8 mouse cellular contexts compared by ENCODE assay signal in genomic region chr10:110794564-110795205, GRCm38 (mm10). TPM values are rescaled to one million over a fixed set of nuclear protein-coding genes. Genes with fewer than 3 reads are reported as not detected.
DNase-seq lines count a peak whose midpoint lies in the region; ATAC-seq and TF ChIP-seq lines count a peak whose summit lies in the region.

No protein-coding gene starts in this region.

- H3K9ac ChIP-seq in stomach, embryonic 14.5 days (replicated peaks; ENCODE audit: low read depth, low read length), result no peak overlapping the region

- H3K4me2 ChIP-seq in stomach, embryonic 14.5 days (replicated peaks; ENCODE audit: low read depth, low read length), result peak overlapping the region; percentile 23

- intact Hi-C loops in heart, postnatal 36 days (cut with DNase I), result loop anchor here (1.0 to 2.0 kb wide), 3 partner anchors 124 to 306 kb away; partner anchors contain the start of gene Csrp2

- H3K4me1 ChIP-seq in embryonic fibroblast, embryonic 13.5 days (ENCODE audit: control insufficient read depth, insufficient read depth, low read length), result no peaks in the 10 kb centered on the region; the same call in 1 of the 2 replicates
- no peaks in the 10 kb centered on the region for H3K4me1 ChIP-seq in stomach, embryonic 14.5 days (ENCODE audit: control insufficient read depth, insufficient read depth, low read length)

- TF ChIP-seq POLR2A in embryonic fibroblast, embryonic 13.5 days (IDR thresholded peaks at IDR 0.05; ENCODE audit: low read depth, low read length), result no peak

- H3K36me3 ChIP-seq in stomach, embryonic 14.5 days (ENCODE audit: control insufficient read depth, insufficient read depth, low read length), result no peaks in the 10 kb centered on the region

- H3K4me3 ChIP-seq in embryonic fibroblast, embryonic 13.5 days (ENCODE audit: insufficient read depth, low read length), result no peak overlapping the region
- no peak overlapping the region for H3K4me3 ChIP-seq in stomach, embryonic 14.5 days (ENCODE audit: low read depth, low read length)

- peak; percentile 92 for ATAC-seq in megakaryocyte-erythroid progenitor cell, adult 5-6 weeks (replicated peaks; ENCODE audit: low FRiP score, low TSS enrichment, poor library complexity, severe bottlenecking)
- ATAC-seq in stomach, embryonic 14.5 days (ENCODE audit: insufficient number of reproducible peaks, insufficient read depth, low FRiP score, low read depth), result peak; percentile 71; the same call in 1 of the 2 replicates

- DNase-seq in spleen, adult 12 weeks (ENCODE audit: low spot score), result peak; percentile 16
- no peak for DNase-seq in spleen, postnatal 4 days (ENCODE audit: low spot score in 2 of 2)
- peak; percentile 50 for DNase-seq in adrenal gland, postnatal 25 days
- DNase-seq in heart, postnatal 36 days, result peak; percentile 42 to 58
- peak; percentile 9 for DNase-seq in layer of hippocampus, adult 9-10 months (ENCODE audit: low spot score)

- H3K9me3 ChIP-seq in stomach, embryonic 14.5 days (ENCODE audit: control insufficient read depth, low read depth, low read length), result no peaks in the 10 kb centered on the region

- H3K27me3 ChIP-seq in stomach, embryonic 14.5 days (ENCODE audit: control insufficient read depth, insufficient read depth, low read length), result no peaks in the 10 kb centered on the region

- 9% methylated on average over 12 of the region's 12 CpGs for WGBS in stomach, embryonic 14.5 days

- TF ChIP-seq CTCF in embryonic fibroblast, embryonic 13.5 days (IDR thresholded peaks at IDR 0.05; ENCODE audit: borderline replicate concordance, insufficient read depth, low read length), result peak; percentile 91

- H3K27ac ChIP-seq in embryonic fibroblast, embryonic 13.5 days (ENCODE audit: insufficient read depth, low read length), result no peak overlapping the region
- H3K27ac ChIP-seq in stomach, embryonic 14.5 days (ENCODE audit: low read length), result no peak overlapping the region

RNA-seq across cellular contexts. Expression of gene E2f7, which starts 49.4 kb away (rescaled TPM):
- total RNA-seq in adrenal gland, postnatal 25 days (2021), result 2.8 and 2.9 TPM in 2 replicates
- polyA plus RNA-seq in embryonic fibroblast, embryonic 13.5 days (2011; ENCODE audit: insufficient read length, low read depth, missing spikeins), result 10.9 and 14.1 TPM in 2 replicates
- 1 to 10 TPM; 1.8 to 2.0 TPM for total RNA-seq in heart, postnatal 36 days (2021)
- total RNA-seq in megakaryocyte-erythroid progenitor cell, adult 5-6 weeks (2014; fragmentation: Nextera tagmentation), result 8.9 and 14.3 TPM in 2 replicates
- total RNA-seq in megakaryocyte-erythroid progenitor cell, adult 5-6 weeks (2017), result 1.9 and 9.0 TPM in 2 replicates
- 20.8 and 21.1 TPM in 2 replicates for polyA plus RNA-seq in stomach, embryonic 14.5 days (2014; fragmentation: Nextera tagmentation; extraction: Ambion mirVana)

Comparison
In these comparisons a context has a peak if more than half of its experiments do, and no peak if none do; other contexts are left out.
1. DNase-seq: peak in spleen, adult 12 weeks (single experiment), adrenal gland, postnatal 25 days (single experiment), heart, postnatal 36 days (2 of 2) and layer of hippocampus, adult 9-10 months (single experiment); none in spleen, postnatal 4 days (0 of 2).